Mouse (Mus musculus): ENCODE data around the gene D17H6S53E.
"Not testable (repeated sequence)": the region's sequence is repeated elsewhere in the genome, so short reads cannot be mapped to it uniquely, and the experiment has no call there.

The D17H6S53E gene

DNA sequence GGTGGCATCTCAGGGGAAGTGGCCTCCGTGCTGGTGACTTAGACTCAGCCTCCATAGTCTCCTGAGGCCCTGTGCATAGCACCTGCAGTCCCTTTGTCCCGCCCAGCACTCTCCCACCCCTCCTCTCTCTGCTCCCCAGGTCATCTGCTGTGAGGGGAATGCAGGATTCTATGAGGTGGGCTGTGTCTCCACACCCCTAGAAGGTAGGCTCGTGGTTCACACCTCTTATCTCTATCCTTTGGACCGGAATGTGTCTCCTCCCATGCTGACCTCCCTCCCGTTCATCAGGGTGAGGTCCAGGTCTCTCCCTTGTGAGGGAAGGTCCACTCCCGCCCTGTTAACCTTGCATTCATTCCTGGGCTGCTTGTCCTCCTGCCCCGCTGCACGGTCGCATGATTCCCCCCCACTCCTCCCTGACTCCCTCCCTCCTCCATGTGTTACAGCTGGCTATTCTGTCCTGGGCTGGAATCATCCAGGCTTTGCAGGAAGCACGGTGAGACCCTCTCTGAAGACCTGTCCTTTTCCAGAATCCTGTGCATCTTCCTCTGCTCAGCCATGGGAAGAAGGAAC is 25.9 kb upstream of the D17H6S53E start:
- no peak for DNase-seq (ENCODE audit: inconsistent age in 2 of 2, low spot score in 1 of 2)

DNA sequence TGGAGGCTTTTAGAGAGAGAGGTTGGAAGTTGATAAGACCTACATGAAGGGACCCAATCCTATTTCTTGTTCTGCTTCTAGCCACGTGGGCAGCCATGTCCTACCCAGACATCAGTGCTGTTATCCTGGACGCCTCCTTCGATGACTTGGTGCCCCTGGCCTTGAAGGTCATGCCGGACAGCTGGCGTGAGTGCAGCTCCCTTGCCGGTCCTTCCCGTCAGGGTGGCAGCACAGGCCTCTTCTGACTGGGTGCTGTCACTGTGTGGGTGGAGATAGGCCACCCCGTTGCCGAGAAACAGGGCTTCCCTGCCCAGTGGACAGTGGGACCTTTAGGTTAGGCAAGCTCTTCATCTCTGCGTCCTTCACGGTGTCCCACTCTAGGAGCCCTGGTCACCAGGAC is 25.0 kb upstream of the D17H6S53E start:
- peak; percentile 45 to 56 for DNase-seq (ENCODE audit: inconsistent age in 2 of 2, low spot score in 1 of 2)

DNA sequence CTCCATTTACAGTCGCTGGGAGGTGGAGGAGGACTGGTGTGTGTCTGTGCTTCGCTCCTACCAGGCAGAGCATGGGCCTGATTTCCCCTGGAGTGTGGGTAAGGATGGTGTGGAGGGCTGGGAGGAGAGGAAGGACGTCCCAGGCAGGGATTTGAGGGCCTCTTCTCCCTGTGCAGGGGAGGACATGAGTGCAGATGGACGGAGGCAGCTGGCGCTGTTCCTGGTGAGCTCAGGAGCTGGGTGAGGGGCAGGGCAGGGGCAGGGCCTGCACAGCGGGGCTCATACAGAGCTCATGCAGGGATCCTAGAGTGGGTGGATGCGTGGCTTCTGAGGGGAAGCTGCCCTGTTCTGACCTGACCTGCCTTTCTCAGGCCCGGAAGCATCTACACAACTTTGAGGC is 23.9 kb upstream of the D17H6S53E start:
- DNase-seq (ENCODE audit: inconsistent age in 2 of 2, low spot score in 1 of 2), result peak in 1 of 2 experiments; percentile 16

DNA sequence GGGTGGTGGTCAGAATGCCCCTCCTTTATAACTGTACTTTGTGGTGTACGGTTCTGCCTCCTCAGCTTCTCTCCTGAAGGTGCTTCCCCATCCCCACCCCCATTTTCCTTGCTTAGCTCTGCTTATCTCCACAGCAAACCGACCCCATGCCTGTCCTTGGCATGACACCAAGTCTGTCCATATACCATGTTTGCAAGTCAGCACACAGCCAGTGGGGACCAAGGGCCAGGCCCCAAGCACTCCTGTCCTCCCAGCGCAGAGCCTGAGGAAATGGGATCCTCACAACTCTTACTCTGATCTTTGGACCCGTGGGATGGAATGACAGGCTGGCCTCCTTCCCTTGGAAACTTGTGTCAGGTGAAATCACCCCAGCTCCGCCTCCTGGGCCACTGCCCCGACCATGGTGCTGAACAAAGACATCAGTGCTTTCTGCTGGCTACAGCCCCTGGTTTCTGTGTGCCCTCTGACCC is 22.9 kb upstream of the D17H6S53E start:
- peak in 1 of 2 experiments; percentile 40 for DNase-seq (ENCODE audit: inconsistent age in 2 of 2, low spot score in 1 of 2)

DNA sequence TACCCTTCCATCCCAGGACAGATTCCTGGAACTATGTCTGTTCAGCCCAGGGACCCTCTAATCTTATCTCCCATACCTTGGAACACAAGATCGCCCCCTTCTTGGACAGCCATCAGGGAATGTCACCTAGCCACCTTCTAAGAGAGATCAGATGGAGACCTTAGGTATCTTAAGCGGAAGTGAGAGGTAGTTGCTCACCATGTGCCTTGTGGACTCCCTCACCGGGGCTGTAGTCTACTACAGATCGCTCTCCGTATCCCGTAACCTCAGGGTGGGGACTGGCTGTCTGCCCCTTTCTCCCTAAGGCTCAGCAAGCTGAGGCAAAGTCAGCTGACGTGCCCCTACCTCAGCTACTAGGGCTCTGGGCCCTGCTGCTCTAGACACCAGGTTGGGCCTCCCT is 22.1 kb upstream of the D17H6S53E start:
- no peak for DNase-seq (ENCODE audit: inconsistent age in 2 of 2, low spot score in 1 of 2)

DNA sequence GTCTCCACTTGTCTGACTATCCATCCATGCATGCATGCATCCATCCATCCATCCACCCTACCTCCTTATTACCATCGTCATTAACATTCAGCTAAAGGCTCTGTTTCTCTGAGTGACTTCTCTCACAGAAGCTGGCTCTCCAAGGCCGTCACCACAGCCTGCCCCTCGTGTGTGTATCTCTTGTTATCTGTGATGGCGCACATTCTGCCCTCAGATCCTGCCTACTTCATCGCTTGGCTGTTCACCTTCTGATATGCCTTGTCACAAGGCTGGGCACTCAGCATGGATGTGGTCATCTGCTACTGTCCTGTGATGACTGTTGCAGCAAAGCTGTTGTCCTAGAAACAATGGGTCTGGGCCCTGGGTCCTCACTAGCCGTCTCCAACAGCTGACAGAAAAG is 21.4 kb upstream of the D17H6S53E start:
- no peak for DNase-seq (ENCODE audit: inconsistent age in 2 of 2, low spot score in 1 of 2)

- peak in 1 of 2 experiments; percentile 60 for DNase-seq (ENCODE audit: inconsistent age in 2 of 2, low spot score in 1 of 2)
Measured at GRCm38 (mm10) chr17:35105740-35106389, 20.3 kb upstream of the D17H6S53E start.

DNA sequence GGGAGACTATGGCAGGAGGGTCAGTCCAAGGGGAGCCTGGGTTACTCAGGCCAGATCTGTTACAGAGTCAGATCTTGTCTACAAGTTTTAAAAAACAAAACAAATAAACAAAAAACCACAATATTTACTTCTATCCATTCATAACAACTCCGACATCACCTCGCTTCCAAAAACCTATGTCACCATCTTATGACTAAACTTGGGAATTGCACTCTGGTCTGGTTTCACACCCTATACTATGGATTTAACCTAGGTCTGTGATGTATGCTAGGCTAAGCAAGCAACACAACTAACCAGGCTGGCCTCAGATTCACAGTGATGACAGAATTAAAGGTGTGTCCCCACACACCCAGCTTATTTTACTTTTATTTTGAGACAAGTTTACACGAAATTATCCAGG is 19.7 kb upstream of the D17H6S53E start:
- no peak for DNase-seq (ENCODE audit: inconsistent age in 2 of 2, low spot score in 1 of 2)

DNA sequence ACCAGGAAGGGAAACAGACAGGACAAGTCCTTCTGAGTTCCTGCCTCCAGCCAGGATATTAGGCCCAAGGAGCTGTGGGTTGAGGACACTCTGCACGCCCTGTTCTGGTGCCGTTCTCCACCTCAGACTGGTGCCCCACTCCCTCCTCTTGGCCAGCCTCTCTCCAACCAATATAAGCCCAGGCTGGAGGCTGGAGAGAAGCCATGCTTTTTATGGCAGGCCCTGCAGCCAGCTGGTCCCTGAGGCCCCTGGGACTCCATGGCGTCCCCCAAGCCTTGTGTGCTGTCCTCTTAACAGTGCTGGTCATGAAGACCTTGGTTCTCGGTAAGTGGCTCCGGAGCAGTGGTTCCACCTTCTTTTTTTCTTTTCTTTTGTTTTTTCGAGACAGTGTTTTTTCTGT is 18.1 kb upstream of the D17H6S53E start, which contains the start of gene Ly6g5c:
Gene Ly6g5c (plus strand): TSS at position 183 of the 400 bp plus-strand sequence.
- no peak for DNase-seq (ENCODE audit: inconsistent age in 2 of 2, low spot score in 1 of 2)

DNA sequence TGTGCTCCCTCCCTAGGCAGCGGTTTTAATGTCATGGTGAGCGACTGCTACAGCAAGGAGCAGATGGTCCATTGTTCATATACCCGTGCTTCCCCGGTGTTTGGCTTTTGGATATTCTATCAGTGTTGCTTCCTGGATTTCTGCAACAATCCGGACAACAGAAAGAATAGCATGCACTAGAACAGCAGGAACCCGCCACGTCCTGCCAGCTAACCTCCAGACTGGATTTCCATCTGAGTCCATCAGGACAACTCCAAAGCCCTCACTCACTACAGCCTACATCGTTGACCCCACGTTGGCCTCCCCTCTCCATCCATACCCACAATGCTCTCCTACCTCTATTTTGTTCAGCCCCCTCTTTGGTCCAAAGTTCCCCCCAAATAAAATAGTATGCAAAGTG is 14.4 kb upstream of the D17H6S53E start:
- no peak for DNase-seq (ENCODE audit: inconsistent age in 2 of 2, low spot score in 1 of 2)

DNA sequence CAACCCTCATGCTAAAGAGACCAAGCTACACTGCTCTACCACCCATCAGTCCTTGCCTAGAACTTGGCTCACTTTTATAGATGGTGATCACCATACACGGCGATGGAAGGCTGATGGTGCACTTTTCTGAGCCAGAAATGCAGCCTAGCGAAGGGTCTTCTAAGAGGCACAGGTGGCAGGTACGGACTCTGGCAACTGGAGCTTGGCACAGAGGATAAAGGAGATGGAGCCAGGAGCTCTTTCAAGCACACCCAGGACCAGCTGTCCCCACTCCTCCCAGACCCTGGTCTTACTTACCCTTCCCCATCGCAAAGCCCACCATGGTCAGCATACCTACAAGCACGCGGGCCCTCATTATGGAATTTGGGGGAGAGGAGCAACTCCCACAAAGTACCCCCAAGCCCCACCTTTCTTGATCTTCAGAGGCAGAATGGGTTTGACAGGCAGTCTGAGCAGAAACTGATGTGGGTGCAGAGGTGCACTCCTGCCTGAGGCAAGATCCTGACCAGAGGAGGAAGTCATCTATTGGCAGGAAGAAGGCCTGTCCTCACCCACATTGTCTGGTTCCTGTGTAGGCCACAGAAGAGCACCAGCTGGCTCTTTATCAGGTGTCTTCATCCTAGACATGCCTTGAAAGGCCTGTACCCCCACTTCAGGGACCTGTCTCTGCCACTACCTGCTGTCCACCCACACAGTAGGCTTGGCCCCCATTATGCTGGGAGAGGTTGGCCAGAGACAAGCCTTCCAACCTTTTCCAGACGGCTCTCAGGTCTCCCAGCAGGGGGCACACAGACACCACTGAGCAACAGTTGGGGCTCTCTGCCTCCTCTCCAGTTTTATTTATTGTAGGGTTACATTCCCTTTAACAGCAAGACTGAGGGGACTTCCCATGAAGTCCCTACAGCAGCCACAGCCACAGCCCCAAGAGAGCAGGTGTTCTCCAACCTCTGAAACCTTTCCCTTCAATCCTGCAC is 10.8 kb upstream of the D17H6S53E start, which contains the start of gene Ly6g5b:
Gene Ly6g5b (minus strand): TSS at position 383 of the 974 bp plus-strand sequence.
- DNase-seq (ENCODE audit: inconsistent age in 2 of 2, low spot score in 1 of 2), result peak in 1 of 2 experiments; percentile 59

DNA sequence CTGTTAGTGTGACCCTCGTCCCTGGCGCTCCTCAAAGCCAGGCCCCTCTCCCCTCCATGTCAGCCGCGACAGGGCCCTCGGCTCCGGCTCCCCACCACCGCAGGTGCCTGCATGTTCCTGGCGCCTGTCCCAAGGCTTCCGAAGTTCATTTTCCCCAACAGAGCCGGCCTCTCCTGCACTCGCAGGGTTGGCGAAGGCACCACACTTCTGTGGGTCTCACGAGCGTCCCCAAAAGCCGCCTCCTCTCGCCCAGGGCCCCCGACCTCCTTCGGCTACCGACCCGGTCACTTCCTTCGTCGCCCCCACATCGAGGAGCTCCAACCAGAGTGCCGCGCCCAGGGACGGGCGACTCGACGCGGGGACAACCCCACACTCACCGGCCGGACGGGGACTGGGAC is 5.4 kb upstream of the D17H6S53E start:
- peak in 1 of 2 experiments; percentile 76 for DNase-seq (ENCODE audit: inconsistent age in 2 of 2, low spot score in 1 of 2)

DNA sequence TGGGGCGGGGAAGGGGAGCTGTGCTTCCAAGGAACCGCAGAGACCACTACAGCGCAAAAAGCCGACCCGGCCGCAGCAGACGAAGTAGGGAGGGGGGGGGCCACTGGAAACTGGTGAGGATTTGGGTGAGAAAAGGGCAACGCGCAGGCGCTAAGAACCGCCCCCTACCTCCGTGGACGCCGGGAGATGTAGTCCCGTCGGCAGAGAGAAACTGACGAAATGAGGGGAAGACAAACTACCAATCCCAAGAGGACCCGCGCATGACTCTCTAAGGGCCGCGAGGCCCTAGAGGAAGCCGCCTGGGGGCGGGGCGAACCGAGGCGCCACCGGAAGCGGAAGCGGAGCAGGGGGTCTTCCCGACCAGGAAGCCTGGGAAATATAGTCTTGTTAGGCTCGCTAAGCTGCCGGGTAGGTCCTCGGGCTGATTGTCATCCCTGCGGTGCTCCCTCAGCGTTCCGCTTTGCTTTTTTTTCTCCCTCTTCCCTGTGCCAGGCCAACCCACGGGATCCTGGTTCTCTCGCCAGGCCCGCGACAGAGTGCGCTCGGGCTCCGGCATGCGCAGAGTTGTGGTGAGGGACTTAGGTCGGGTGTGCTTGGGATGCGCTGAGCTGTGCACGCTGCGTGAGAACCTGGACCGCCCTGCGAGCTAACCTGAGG is 4.9 kb upstream of the D17H6S53E start, which contains the start of gene Gpank1:
Gene Gpank1 (plus strand): TSS at position 313 of the 657 bp plus-strand sequence.
- peak; percentile 99 for DNase-seq (ENCODE audit: inconsistent age in 2 of 2, low spot score in 1 of 2)

DNA sequence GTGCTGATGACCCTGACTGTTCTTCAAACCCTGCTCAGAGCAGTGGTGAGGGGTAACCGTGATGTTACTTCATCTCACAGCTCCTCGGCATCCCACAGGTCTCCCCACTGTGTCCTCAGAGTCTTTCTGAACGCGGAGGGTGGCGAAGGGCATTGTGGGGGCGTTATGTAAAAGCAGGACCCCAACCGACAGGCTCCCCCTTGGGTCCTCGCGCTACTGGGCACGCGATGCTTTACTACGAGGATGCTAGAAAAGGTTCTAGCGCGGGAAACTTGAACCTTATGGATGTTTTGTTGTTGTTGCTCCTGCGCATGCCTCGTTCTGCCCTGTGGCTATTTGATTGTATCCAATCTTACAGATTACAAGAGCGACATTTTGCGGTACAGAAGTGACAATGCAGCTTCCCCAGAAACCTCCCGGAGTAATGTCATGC is 4.3 kb upstream of the D17H6S53E start, which contains the start of gene Csnk2b:
Gene Csnk2b (minus strand): TSS at position 183 of the 433 bp plus-strand sequence.
- peak; percentile 66 to 85 for DNase-seq (ENCODE audit: inconsistent age in 2 of 2, low spot score in 1 of 2)

DNA sequence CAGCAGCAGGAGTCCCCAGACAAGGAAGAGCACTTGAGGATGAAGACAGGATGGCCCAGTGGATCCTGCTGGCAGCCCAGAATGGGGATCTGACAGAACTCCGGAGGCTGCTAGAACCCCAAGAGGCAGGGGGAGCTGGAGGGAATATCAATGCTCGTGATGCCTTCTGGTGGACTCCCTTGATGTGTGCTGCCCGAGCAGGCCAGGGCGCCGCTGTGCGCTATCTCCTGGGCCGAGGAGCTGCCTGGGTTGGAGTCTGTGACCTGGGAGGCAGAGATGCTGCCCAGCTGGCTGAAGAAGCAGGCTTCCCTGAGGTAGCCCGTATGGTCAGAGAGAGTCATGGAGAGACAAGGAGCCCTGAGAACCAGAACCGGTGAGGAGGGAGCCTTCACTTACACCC is 2.9 kb upstream of the D17H6S53E start:
- DNase-seq (ENCODE audit: inconsistent age in 2 of 2, low spot score in 1 of 2), result not testable (repeated sequence)

GRCm38 (mm10) chr17:35124261-35124896 is 1.8 kb upstream of the D17H6S53E start:
- not testable (repeated sequence) for DNase-seq (ENCODE audit: inconsistent age in 2 of 2, low spot score in 1 of 2)

- DNase-seq (ENCODE audit: inconsistent age in 2 of 2, low spot score in 1 of 2), result no peak
Measured at GRCm38 (mm10) chr17:35125081-35125480, 1.1 kb upstream of the D17H6S53E start.

GRCm38 (mm10) chr17:35125578-35125977 is 595 bp upstream of the D17H6S53E start:
- no peak for DNase-seq (ENCODE audit: inconsistent age in 2 of 2, low spot score in 1 of 2)

GRCm38 (mm10) chr17:35127017-35127416 is 844 bp downstream of the D17H6S53E start:
- DNase-seq (ENCODE audit: inconsistent age in 2 of 2, low spot score in 1 of 2), result peak in 1 of 2 experiments; percentile 64

DNA sequence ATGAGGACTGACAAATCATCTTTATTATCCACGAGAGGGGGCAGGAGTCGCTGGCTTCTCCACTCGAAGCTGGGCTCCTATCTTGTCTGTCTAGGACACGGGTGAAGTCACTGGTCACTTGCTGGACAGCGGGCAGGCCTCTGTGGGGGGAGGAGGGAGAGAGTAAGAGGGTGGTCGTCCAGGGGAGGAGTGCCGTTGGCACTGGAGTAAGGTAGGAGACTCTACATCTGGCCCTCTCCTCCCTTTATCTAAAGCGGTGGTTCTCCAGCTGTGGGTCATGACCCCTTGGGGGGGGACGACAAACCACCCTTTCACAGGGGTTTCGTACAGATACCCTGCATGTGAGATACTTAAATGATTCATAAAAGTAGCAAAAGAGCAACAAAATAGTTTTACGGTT is 2.8 kb downstream of the D17H6S53E start:
- no peak for DNase-seq (ENCODE audit: inconsistent age in 2 of 2, low spot score in 1 of 2)
